Mouse (Mus musculus) myocyte (in vitro differentiated cells): ENCODE data around the gene Vti1a.

ENCODE experiments used
- CEBPB ChIP-seq: IDR thresholded peaks from 2 replicates; pipeline ENCODE4 v1.6.1; 2011; ENCODE audit warnings: mild to moderate bottlenecking, moderate library complexity; ENCODE audit not compliant: poor library complexity, insufficient read depth, severe bottlenecking
- E2F4 ChIP-seq: IDR thresholded peaks from one replicate; pipeline ENCODE4 v1.6.1; 2011; ENCODE audit warnings: mild to moderate bottlenecking, control low read depth, moderate library complexity; ENCODE audit not compliant: insufficient read depth
- MAX ChIP-seq: IDR thresholded peaks from one replicate; pipeline ENCODE4 v1.6.1; 2011; ENCODE audit warnings: low read depth, mild to moderate bottlenecking, control low read depth
- MYOD1 ChIP-seq, 3 experiments: IDR thresholded peaks; one replicate each; pipeline ENCODE4 v1.6.1; 2011; ENCODE audit warnings: control low read depth in 2 of 3, low read depth in 2 of 3, mild to moderate bottlenecking in 2 of 3, moderate library complexity in 1 of 3; ENCODE audit not compliant: insufficient read length in 2 of 3, control insufficient read depth in 1 of 3
- MYOG ChIP-seq, 3 experiments: IDR thresholded peaks; one replicate each; pipeline ENCODE4 v1.6.1; 2011; ENCODE audit warnings: control low read depth in 2 of 3, low read depth in 2 of 3, mild to moderate bottlenecking in 2 of 3; ENCODE audit not compliant: insufficient read length in 2 of 3, control insufficient read depth in 1 of 3, insufficient read depth in 1 of 3
- POLR2A ChIP-seq: IDR thresholded peaks from one replicate; pipeline ENCODE4 v1.6.1; 2011; ENCODE audit warnings: low read depth, mild to moderate bottlenecking, control low read depth, moderate library complexity; ENCODE audit not compliant: insufficient read length
- POLR2AphosphoS2 ChIP-seq: IDR thresholded peaks from one replicate; pipeline ENCODE4 v1.6.1; 2011; ENCODE audit warnings: low read depth, control low read depth; ENCODE audit not compliant: insufficient read length
- REST ChIP-seq: IDR thresholded peaks from one replicate; pipeline ENCODE4 v1.6.1; 2011; ENCODE audit warnings: mild to moderate bottlenecking, control low read depth, moderate library complexity; ENCODE audit not compliant: insufficient read depth, insufficient read length
- TCF12 ChIP-seq: IDR thresholded peaks from one replicate; pipeline ENCODE4 v1.6.1; 2011; ENCODE audit warnings: mild to moderate bottlenecking, control low read depth; ENCODE audit not compliant: poor library complexity, insufficient read depth, severe bottlenecking
- TCF3 ChIP-seq: IDR thresholded peaks from one replicate; pipeline ENCODE4 v1.6.1; 2011; ENCODE audit warnings: low read depth, control low read depth; ENCODE audit not compliant: insufficient read length
- USF1 ChIP-seq: IDR thresholded peaks from one replicate; pipeline ENCODE4 v1.6.1; 2011; ENCODE audit warnings: low read depth, mild to moderate bottlenecking, control low read depth, moderate library complexity

DNA sequence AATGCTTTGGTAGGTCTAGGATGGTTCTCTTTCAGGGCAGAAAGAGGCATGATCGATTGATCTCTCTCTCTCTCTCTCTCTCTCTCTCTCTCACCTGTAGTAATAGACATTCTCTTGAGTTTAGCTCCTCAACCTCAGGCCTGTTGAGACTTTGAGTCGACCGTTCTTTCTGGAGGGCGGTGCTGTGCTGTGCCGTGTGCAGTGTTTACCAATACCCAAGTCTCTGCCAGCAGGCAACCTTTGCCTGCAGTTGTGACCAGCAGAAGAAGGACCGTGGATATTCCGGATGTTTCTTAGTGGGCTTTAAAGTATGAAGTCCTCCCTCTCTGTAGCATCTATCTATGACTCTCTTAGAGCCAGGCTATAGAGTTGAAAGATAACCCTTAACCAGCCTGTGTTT lies 26.3 kb downstream of the Vti1a start:
- no peak for TF ChIP-seq POLR2A
- no peak for TF ChIP-seq POLR2AphosphoS2
- no peak for TF ChIP-seq TCF12
- no peak for TF ChIP-seq E2F4
- no peak for TF ChIP-seq MYOG (IDR thresholded peaks at IDR 0.05; ENCODE audit: control insufficient read depth in 1 of 3, insufficient read depth in 1 of 3, insufficient read length in 2 of 3, low read depth in 2 of 3)
- no peak for TF ChIP-seq CEBPB
- TF ChIP-seq MYOD1 (IDR thresholded peaks at IDR 0.05; ENCODE audit: control insufficient read depth in 1 of 3, insufficient read length in 2 of 3, low read depth in 2 of 3), result no peak
- no peak for TF ChIP-seq MAX
- no peak for TF ChIP-seq TCF3
- TF ChIP-seq USF1, result no peak
- TF ChIP-seq REST, result no peak
